Mouse (Mus musculus) layer of hippocampus, adult 9-11 months (tissue): ENCODE measurements around the gene Rps15.
A peak's percentile ranks its signal among the peaks of the same experiment; 100 is the strongest.

Experiments
- DNase-seq: peaks from one replicate; pipeline ENCODE4 v3.0.0; 2022

Gene Rps15

GRCm38 (mm10) chr10:80261585-80261968, 30.7 kb upstream of the Rps15 start:
- peak; percentile 97 for DNase-seq

DNA sequence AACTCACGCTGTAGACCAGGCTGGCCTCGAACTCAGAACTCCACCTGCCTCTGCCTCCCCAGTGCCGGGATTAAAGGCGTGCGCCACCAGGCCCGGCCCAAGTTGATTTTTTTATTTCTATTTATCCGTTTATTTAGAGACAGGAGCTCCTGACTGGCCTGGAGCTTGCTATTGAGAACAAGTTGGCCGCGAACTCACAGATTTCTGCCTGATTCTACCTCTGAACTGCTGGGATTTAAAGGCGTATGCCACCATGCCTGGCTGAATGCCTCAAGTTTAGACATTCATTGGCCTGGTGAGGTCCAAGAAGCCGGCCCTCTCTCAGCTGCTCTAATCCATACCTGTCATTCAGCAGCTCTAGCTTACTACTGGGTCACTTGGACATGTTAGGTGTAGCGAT, 30.1 kb upstream of the Rps15 start:
- DNase-seq = no peak

- no peak for DNase-seq
Observed at GRCm38 (mm10) chr10:80262776-80263365, 29.4 kb upstream of the Rps15 start.

- peak; percentile 99 for DNase-seq
Observed at GRCm38 (mm10) chr10:80264341-80265148, 27.7 kb upstream of the Rps15 start.

DNA sequence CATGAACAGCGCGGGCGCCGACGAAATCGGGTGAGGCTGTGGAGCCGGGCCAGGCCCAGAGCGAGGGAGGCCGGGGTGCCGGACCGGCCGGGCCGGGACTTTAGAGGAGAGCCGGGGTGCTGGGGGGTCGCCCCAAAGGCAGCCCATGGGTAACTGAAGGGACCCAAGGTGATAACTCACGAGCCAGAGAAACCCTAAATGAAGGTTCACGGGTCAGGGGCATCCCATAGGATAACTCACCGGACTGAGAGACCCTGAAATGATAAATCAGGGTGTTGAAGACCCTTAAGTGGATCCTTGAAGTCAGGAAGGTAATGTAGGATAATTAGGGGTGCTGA, 27.1 kb upstream of the Rps15 start:
- DNase-seq = no peak

DNA sequence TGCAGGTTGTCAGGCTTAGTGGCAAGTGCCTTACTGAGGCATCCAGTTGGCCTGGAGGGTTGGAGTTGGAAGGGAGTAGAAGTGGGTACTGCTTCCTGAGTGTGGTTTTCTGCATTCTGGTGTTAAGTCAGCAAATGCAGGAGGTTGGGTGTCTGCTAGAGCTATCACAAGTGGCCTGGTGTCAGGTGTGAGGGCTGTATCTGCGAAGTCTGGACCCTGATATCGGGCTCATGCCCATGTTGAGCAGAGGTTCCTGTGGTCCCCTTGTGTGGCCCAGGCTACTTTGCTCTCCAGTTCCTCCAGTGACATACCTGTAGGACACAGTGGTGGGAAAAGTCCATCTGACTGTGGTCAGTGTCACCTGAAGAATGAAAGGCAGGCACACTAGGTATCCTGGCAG, 22.2 kb upstream of the Rps15 start:
- no peak for DNase-seq

- DNase-seq = no peak
Observed at GRCm38 (mm10) chr10:80270734-80271181, 21.5 kb upstream of the Rps15 start.

DNA sequence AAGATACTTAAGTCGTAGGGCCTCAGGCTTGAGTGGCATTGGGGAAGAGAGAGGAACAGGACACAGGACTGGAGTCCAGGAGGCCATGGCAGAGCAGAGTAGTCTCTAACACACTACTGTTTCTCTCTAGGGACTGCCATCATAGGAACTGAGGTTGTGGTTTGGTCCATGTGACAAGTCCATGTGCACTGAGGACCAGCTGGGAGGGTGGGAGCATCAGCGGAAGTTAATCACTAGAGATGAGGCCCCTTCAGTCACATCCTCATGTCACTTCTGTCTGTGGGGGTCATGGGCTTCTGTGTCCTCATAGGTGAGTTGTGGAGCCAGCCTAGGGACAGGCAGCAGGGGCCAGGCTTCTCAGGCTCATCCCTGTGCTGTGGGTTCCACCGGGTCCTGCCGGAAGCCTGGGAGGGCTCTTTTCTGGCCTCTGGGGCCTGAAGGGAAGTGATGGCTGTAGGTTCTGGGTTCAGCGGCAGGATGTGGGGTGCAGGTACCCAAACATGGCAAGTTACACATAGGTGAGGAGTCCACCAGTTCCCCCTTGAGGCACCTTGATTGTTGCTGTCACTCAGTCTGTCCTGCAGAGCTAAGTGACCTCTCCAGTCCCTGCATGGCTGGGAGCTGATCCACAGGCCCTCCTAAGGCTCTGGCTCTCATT, 20.9 kb upstream of the Rps15 start:
- DNase-seq = no peak

DNA sequence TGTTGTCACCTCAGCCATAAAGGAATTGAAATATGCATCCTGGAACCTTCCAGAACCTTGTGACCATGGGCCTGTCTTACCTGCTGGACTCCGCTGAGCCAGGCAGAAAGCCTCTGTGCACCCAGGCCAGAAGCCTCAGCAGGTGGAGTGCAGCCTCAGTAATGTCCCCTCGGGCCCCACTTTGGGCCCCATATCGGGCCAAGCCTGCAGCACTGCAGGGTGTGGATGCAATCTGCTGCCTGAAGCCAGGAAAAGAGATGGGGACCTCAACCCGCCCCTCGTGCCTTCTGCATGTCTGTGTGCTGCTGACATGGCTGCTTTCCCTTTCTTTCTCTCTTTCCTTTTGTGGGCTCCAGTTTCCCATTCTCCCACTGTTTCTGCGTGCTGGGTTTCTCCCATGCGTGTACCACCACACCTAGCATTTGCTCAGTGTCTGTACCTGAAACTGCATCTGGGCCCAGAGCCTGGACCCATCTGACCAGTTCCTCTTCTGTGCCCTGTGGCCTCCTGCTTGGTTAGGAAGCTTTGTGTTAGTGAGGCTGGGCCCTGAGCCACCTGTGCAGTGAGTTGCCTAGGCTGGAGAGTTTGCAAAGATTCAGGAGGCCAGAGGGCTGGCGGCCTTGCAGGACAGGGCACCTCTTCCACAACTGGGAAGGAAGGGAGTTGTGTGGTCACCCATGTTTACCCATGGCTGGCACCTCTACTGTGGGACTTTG, 20.2 kb upstream of the Rps15 start:
- no peak for DNase-seq

DNA sequence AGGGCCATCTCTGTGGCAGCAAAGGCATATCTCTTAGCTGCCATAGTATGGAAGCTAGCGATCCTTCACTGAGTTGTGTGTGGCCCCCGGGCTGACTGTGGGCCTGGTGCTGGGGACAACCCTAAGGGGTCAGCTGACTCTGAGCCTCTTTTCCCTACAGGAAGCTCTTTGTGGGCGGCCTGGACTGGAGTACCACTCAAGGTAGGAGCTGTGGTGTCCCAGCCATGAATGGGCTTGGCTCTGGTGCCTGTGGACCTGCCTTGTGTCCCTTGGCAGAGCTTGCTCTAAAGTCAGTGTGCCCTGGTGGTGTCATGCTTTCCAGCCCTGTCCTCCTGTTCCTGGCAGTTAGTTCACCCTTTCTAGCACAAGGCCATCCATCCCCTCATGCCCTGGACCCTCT, 18.4 kb upstream of the Rps15 start:
- no peak for DNase-seq

GRCm38 (mm10) chr10:80276238-80276637, 16.0 kb upstream of the Rps15 start:
- no peak for DNase-seq

DNA sequence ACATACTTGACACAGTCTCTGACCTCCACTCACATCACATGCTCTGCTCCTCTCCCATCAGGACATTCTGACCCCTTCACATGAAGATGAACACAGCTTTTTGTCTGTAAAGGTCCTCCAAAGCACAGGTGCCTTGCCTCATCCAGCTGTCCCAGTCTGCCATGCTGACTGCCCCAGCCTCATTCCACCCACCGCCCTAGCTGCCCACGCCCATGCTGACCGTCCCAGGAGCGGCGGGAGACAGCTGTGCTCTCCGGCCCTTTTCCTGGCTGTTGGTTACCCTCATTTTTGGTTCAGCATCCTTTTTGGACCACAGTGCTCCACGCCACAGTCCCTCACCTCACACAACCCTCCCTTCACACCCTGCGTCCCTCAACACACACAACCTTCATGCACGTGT, 13.9 kb upstream of the Rps15 start:
- no peak for DNase-seq

GRCm38 (mm10) chr10:80279273-80279672, 13.0 kb upstream of the Rps15 start:
- no peak for DNase-seq

GRCm38 (mm10) chr10:80281304-80281703, 10.9 kb upstream of the Rps15 start:
- DNase-seq = no peak

DNA sequence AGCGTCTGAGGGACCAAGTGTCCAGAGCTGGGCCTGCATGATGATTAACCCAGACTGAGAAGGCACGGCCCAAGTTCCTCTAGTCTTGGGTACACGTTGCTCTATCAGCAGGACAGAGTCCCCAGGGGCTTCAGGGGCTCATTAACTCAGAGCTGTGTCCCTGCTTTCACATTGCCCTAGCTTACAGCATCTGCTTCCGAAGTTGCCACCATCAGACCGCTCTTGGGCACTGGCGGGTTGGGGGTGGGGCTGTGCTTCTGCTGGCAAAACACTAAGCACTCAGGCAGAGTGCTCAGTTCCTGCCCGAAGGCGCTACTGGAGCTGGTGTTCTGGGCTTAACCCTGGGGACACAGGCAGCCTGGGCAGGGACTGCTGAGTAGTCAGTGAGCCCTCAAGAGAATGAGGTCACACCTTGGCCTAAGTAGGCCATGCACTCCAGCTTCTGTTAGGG, 10.3 kb upstream of the Rps15 start:
- DNase-seq = no peak

DNA sequence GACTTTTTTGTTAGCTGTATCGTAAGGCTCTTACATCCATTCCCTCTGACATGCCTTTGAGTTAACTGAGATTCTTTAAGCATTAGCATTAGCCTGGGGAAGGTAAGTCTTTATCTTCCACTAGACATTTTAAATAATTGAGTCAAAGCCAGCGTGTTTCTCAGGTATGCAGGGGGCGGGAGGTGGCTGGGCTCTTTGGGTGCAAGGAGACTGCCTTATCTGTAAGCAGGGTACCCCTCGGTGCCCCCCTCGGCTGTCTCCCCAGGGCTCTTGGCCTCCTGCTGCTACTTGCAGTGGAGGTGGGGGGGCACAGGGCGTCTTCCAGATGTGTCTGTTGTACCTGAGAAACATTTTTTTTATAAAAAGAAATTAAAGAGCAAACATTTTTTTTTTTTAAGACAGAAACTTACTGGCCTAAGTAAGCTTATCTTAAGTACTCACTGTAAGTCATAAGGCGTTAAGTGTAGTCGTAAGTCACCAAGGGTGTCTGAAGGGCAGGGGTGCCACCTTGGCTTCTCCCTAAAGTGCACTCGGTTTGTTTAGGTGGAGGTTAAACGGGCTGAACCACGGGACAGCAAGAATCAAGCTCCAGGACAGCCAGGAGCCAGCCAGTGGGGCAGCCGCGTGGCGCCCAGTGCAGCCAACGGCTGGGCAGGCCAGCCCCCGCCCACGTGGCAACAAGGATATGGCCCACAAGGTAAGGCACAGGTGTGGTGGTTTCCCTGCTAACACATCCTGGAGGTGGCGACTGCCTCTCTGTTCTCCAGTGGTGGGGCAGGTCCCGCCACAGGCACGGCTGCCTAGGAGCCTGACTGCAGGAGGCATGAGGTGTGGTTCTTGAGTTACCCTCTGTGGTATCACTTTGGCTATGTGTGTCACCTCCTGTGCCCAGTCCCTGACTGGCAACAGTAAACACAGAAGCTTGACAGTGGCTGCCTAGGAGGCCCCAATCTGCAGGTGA, 9.5 kb upstream of the Rps15 start:
- no peak for DNase-seq

GRCm38 (mm10) chr10:80285222-80286070, 6.8 kb upstream of the Rps15 start:
- no peak for DNase-seq

DNA sequence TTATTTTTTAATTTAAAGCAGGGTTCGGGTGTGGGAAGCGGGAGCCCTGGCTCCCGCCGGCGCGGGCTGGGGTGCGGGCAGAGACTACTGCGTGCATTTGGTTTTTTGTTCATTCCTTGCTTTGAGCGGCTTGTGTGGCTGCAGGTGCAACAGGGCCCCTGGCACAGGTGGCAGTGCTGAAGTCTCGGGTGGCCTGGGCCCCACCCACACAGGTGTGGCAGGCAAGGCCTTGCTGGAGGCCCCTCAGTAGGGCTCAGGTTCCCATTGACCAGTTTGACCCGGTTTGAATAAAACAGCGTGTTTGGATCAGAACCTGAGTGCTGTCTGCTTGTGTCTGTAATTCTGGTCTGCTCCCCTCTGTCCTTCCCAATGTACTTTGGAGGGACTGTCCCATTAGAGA, 4.2 kb upstream of the Rps15 start:
- no peak for DNase-seq

- DNase-seq = no peak
Observed at GRCm38 (mm10) chr10:80288657-80289056, 3.6 kb upstream of the Rps15 start.

- DNase-seq = no peak
Observed at GRCm38 (mm10) chr10:80293325-80293724, 1.1 kb downstream of the Rps15 start.

- DNase-seq = no peak
Observed at GRCm38 (mm10) chr10:80294311-80294710, 2.1 kb downstream of the Rps15 start.
